Mouse (Mus musculus) bone marrow, adult 2 months (tissue): ENCODE measurements at regions not wholly inside any gene's neighbourhood (a gene's known extent, or its start where the extent isn't known, plus 50 kb on each side); places are given as distances from the start of the nearest gene placed in this dataset.

Source experiments
- CTCF ChIP-seq: fragments of 200-500 bp; IDR thresholded peaks from 2 replicates; pipeline ENCODE4 v1.5.1; 2011; ENCODE audit warnings: low read length, control low read depth; ENCODE audit not compliant: control insufficient read depth, insufficient read depth
- POLR2A ChIP-seq: fragments of 200-500 bp; IDR thresholded peaks from 2 replicates; pipeline ENCODE4 v1.6.1; 2011; ENCODE audit warnings: low read depth, mild to moderate bottlenecking, control low read depth, low read length, borderline replicate concordance; ENCODE audit not compliant: control insufficient read depth

DNA sequence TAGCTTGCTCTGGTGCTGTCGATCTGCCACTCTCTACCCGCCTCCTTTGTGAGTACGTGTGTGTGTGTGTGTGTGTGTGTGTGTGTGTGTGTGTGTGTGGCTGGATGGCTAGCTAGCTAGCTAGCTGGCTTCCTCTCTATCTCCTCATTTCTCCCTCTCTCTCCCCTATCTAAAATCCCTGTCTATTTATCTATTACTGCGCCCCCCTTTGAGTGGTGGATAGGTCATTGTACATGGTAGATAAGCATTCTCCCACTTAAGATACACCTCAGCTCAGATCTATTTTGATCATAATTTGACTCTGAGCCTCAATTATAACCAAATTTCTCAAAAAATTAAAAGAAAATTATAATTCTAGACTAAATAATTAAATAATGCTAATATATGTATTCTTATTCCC, 99.4 kb downstream of the 4930544G11Rik start:
- TF ChIP-seq CTCF (no peak), POLR2A (no peak)
